Mouse (Mus musculus): ENCODE measurements around the gene Lyplal1.

- TF ChIP-seq CTCF (IDR thresholded peaks at IDR 0.05; ENCODE audit: control insufficient read depth, insufficient read depth, insufficient replicate concordance, low read depth, low read length): no peak
- TF ChIP-seq POLR2A (IDR thresholded peaks at IDR 0.05; ENCODE audit: control insufficient read depth, low read depth, low read length): no peak
Observed at GRCm38 (mm10) chr1:186041841-186042240, 75.3 kb downstream of the Lyplal1 start.
